Mouse (Mus musculus) liver, embryonic 13.5 days (tissue): ENCODE measurements around the gene Prps1l3. TPM values are rescaled to one million over a fixed set of nuclear protein-coding genes. Genes with fewer than 3 reads are reported as not detected.
"Not testable (repeated sequence)": the region's sequence is repeated elsewhere in the genome, so short reads cannot be mapped to it uniquely, and the experiment has no call there.

ENCODE experiments used
- ATAC-seq: fragments of 200-750 bp; cut with Nextera tagmentation; 2 replicates; pipeline ENCODE4 v1.8.0; 2017; ENCODE audit warnings: low read depth, mild to moderate bottlenecking, moderate number of reproducible peaks, moderate library complexity
- DNase-seq: peaks from one replicate; pipeline ENCODE4 v3.0.0; 2022
- H3K27ac ChIP-seq: fragments of 300-500 bp; sonication (generic); 2 replicates; pipeline ENCODE4 v1.5.1; 2015; ENCODE audit warnings: moderate library complexity, mild to moderate bottlenecking, inconsistent platforms
- H3K27me3 ChIP-seq: fragments of 300-500 bp; sonication (generic); 2 replicates; pipeline ENCODE4 v1.6.1; 2015; ENCODE audit warnings: mild to moderate bottlenecking, inconsistent platforms
- H3K36me3 ChIP-seq: fragments of 300-500 bp; sonication (generic); 2 replicates; pipeline ENCODE4 v1.6.1; 2015; ENCODE audit warnings: mild to moderate bottlenecking, inconsistent platforms
- H3K4me1 ChIP-seq: fragments of 300-500 bp; sonication (generic); replicated peaks from 2 replicates; pipeline ENCODE4 v1.6.1; 2015; ENCODE audit warnings: inconsistent platforms
- H3K4me2 ChIP-seq: fragments of 300-500 bp; sonication (generic); 2 replicates; pipeline ENCODE4 v1.6.1; 2015; ENCODE audit warnings: inconsistent platforms, mild to moderate bottlenecking, moderate library complexity
- H3K4me3 ChIP-seq: fragments of 300-500 bp; sonication (generic); replicated peaks from 2 replicates; pipeline ENCODE4 v1.5.1; 2015; ENCODE audit warnings: mild to moderate bottlenecking, inconsistent platforms
- H3K9ac ChIP-seq: fragments of 300-500 bp; sonication (generic); 2 replicates; pipeline ENCODE4 v1.6.1; 2015; ENCODE audit warnings: mild to moderate bottlenecking, inconsistent platforms
- H3K9me3 ChIP-seq: fragments of 300-500 bp; sonication (generic); replicated peaks from 2 replicates; pipeline ENCODE4 v1.6.1; 2016; ENCODE audit warnings: inconsistent platforms
- WGBS: fragments of 180-500 bp; shearing (Covaris S2); methylation state at CpG from one replicate; pipeline ENCODE4 v1.1.7; 2015; ENCODE audit not compliant: insufficient replicate concordance; 5-methylcytosine and 5-hydroxymethylcytosine counted together
- polyA plus RNA-seq: library from polyadenylated mRNA; unstranded; fragments of >200 nt; fragmentation: Nextera tagmentation; extraction: Ambion mirVana; gene quantifications from 2 replicates; pipeline ENCODE4 v1.2.1, GENCODE M21; 2015

Prps1l3 gene
- polyA plus RNA-seq, 1 experiment from 2014 or later, result 45.9 TPM

DNA sequence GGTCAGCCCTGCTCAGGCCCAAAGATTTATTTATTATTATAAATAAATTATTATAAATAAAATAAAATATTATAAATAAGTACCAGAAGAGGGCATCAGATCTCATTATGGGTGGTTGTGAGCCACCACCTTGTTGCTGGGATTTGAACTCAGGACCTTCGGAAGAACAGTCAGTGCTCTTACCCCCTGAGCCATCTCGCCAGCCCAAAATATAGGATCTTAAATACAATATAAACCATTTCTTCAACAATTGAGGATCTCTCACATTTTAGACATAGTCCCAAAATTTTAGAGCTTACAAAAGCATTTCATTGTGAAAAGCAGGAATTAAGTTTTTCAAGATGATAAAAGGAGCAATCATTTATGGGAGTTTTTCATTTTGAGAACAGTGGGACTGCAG is 30.8 kb upstream of the Prps1l3 start:
- no peak for ATAC-seq
- WGBS, result 87% methylated on average over 2 of the region's 2 CpGs
- no peak for DNase-seq

DNA sequence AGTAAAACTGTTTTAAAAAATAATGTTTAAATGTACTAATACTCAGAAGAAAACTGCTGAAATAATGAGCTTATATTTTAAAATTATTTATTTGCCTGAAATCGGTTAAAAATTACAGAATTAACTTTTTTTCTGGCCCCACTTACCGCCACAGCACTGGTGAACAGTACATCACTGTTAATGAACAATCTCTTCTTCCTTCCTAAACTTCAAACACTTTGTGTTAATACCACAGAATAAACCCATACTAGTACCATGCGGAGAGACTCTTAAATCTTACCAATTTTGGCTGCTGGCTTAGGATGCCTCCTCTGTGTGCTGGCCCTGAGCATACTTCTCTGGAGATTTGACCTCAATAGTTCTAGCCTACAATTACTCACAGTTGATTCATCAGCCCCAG is 28.3 kb upstream of the Prps1l3 start:
- Histone ChIP-seq H3K4me2 (no peak overlapping the region), H3K27me3 (no peaks in the 10 kb centered on the region), H3K9ac (no peak overlapping the region), H3K36me3 (no peaks in the 10 kb centered on the region), H3K9me3 (no peaks in the 10 kb centered on the region), H3K27ac (no peak overlapping the region), H3K4me3 (no peak overlapping the region), H3K4me1 (peaks cover 25% of the 10 kb centered on the region)
- WGBS, result 90% methylated on average over 3 of the region's 3 CpGs
- DNase-seq, result no peak
- no peak for ATAC-seq

More for the DNA sequence above, 30.8 kb upstream of the Prps1l3 start:
- no peaks in the 10 kb centered on the region for H3K9me3 ChIP-seq
- H3K4me3 ChIP-seq, result no peak overlapping the region
- no peak overlapping the region for H3K4me2 ChIP-seq
- no peaks in the 10 kb centered on the region for H3K27me3 ChIP-seq
- H3K27ac ChIP-seq, result no peak overlapping the region
- peaks cover 30% of the 10 kb centered on the region for H3K4me1 ChIP-seq
- H3K36me3 ChIP-seq, result no peaks in the 10 kb centered on the region
- no peak overlapping the region for H3K9ac ChIP-seq

DNA sequence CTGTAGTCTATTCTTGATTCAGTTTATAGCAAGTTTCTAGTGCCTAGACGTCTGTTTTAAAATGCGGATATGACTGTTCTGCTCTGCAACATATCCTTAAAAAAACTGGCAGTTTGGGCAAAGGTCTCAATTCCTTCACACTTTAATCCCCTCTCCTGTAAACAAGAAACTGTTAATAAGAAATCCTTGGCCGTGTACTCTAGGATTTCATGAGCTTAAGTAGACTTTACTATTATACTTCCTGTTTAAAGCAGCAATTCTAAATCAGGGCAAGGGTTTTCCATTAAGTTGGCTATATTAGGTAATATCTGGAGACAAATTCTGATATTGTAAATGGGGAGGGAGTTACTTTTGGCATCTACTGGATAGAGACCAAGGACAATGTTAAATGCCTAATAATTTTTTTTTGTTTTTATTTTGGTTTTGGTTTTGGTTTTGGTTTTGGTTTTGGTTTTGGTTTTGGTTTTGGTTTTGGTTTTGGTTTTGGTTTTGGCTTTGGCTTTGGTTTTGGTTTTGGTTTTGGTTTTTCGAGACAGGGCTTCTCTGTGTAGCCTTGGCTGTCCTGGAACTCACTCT is 25.8 kb upstream of the Prps1l3 start:
- H3K4me2 ChIP-seq, result no peak overlapping the region
- WGBS, result 68% methylated on average over 4 of the region's 4 CpGs
- H3K9ac ChIP-seq, result no peak overlapping the region
- no peak for DNase-seq
- no peaks in the 10 kb centered on the region for H3K9me3 ChIP-seq
- H3K27me3 ChIP-seq, result no peaks in the 10 kb centered on the region
- no peak for ATAC-seq
- H3K27ac ChIP-seq, result no peak overlapping the region
- H3K36me3 ChIP-seq, result no peaks in the 10 kb centered on the region
- H3K4me1 ChIP-seq, result peaks cover 12% of the 10 kb centered on the region
- no peak overlapping the region for H3K4me3 ChIP-seq

DNA sequence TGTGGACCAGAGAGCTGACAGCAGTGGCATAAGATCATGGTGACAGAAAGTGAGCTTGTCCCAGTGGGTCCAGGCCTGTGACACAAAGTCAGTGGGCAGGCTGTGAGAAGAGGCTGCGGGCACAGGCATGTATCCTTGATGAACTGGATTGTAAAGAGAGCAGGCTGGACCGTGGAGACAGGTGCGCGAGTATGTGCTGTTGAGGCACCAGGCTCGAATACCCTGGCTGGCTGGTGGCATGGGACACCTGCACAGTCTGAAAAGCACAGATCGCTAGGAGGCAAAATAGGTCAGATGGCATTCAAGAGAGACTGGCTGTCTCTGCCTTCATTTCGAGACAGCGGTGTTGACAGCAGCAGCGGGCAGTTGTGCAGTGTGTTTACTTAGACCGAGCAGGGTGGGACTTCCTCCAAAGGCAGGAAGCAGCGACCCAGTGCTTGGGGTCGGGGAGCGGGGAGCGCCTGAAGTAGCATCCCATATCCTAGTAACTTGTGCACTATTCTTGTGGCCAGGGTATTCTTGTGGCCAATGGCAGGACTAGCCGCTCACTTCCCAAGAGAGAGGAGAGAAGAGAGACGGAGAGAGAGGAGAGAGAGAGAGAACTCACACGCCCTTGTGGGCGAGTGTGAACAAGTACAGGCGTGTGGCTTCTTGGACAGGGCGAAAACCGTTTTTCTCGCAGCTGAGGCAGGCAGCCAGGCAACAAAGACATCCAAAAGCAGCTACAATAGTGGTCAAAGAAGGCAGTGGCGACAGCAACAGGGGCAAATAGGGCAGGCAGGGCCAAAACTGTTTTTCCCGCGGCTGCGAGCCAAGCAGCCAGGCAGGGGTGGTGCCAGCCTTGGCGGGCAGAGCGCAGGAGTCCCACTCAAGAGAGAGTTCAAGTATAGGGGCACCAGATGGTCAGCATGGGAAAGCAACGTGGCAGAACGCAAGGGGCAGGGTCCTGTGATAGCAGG is 18.6 kb upstream of the Prps1l3 start:
- H3K4me2 ChIP-seq, result peak overlapping the region; percentile 89
- 6% methylated on average over 30 of the region's 30 CpGs for WGBS

DNA sequence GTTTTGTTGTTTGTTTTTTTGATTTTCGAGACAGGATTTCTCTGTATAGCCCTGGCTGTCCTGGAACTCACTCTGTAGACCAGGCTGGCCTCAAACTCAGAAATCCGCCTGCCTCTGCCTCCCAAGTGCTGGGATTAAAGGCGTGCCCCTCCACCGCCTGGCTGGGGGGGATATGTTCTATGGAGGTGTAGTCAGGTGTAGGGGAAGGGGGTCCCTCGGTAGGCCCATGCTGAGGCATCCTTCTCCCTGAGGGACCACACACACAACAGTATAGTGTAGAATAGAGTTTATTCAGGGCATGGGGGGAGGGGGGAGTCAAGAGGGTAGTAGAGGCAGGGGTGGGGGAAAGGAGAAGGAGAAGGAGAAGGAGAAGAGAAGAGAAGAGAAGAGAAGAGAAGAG is 17.7 kb upstream of the Prps1l3 start:
- ATAC-seq, result not testable (repeated sequence)

More for the DNA sequence above, 18.6 kb upstream of the Prps1l3 start:
- Histone ChIP-seq H3K27me3 (no peaks in the 10 kb centered on the region), H3K4me3 (peak overlapping the region; percentile 68), H3K9ac (peak overlapping the region; percentile 80), H3K9me3 (no peaks in the 10 kb centered on the region), H3K27ac (peak overlapping the region; percentile 59; the same call in 1 of the 2 replicates), H3K4me1 (peaks cover 19% of the 10 kb centered on the region), H3K36me3 (no peaks in the 10 kb centered on the region)
- ATAC-seq, result peak; percentile 85
- peak; percentile 29 for DNase-seq

DNA sequence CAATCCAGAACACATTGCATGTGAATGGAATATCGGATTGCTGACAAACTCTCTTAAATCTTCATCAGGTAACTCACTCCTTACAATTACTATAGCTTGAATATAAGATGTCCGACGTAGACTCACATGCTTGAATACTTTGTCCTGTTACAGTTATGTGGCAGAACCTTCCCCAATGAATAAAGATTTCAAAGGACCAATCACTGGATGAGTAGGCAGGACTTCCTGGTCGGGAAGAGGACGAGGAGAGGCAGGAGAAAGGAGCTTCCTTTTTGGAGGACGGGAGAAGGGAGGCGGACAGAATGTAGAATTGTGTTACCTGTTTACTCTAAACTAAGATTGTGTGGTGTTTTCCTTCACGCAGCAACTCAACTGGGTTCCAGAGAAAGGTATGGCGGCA is 3.8 kb upstream of the Prps1l3 start:
- Histone ChIP-seq H3K36me3 (no peaks in the 10 kb centered on the region), H3K4me1 (peaks cover 16% of the 10 kb centered on the region), H3K9ac (no peak overlapping the region), H3K27me3 (no peaks in the 10 kb centered on the region), H3K4me2 (no peak overlapping the region), H3K9me3 (no peaks in the 10 kb centered on the region), H3K27ac (no peak overlapping the region), H3K4me3 (no peak overlapping the region)
- 79% methylated on average over 9 of the region's 9 CpGs for WGBS
- ATAC-seq (no peak), DNase-seq (no peak)

More for the DNA sequence above, 17.7 kb upstream of the Prps1l3 start:
- not testable (repeated sequence) for H3K4me2 ChIP-seq, H3K9ac ChIP-seq, H3K27ac ChIP-seq, H3K9me3 ChIP-seq, H3K36me3 ChIP-seq, H3K4me3 ChIP-seq, DNase-seq, H3K27me3 ChIP-seq
- 60% methylated on average over 5 of the region's 5 CpGs for WGBS
- H3K4me1 ChIP-seq, result peaks cover 19% of the 10 kb centered on the region

DNA sequence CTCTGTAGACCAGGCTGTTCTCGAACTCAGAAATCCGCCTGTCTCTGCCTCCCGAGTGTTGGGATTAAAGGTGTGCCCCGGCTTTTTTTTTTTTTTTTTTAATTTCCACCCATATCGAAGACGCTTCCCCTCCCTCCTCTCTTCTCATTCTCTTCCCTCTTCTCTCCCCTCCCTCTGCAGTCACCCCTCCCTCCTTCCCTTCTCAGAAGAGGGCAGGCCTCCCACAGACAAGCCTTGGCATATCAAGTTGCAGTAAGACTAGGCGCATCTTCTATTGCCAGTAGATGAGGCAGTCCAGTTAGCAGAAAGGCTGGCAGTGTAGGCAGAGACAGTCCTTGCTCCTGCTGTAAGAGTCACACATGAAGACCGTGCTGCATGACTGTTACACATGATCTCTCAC is 2.4 kb upstream of the Prps1l3 start:
- Histone ChIP-seq H3K4me1 (peaks cover 24% of the 10 kb centered on the region), H3K9ac (no peak overlapping the region), H3K27ac (no peak overlapping the region; the same call in 1 of the 2 replicates), H3K4me2 (no peak overlapping the region), H3K27me3 (no peaks in the 10 kb centered on the region), H3K9me3 (no peaks in the 10 kb centered on the region), H3K36me3 (no peaks in the 10 kb centered on the region), H3K4me3 (no peak overlapping the region)
- no peak for DNase-seq
- no peak for ATAC-seq
- 60% methylated on average over 8 of the region's 8 CpGs for WGBS

DNA sequence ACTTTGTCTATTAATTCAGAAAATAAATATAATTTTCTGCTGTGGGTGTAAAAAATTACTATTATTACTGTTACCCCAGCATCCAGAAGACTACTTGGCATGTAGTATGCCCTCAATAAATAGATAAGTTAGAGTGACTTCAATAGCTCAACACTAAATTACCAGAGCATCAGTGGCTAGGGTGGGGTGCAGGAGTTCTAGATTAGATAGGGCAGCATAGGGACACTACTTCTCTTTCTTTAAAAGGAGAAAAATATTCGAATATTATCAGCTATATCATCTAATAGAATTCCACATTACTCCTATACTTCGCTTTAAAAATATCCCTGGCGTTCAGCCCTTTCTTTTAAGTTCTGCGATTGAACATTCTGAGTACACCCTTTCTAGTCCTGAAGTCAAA is 509 bp upstream of the Prps1l3 start:
- WGBS, result 15% methylated on average over 4 of the region's 4 CpGs
- H3K27me3 ChIP-seq, result no peaks in the 10 kb centered on the region
- peak overlapping the region; percentile 89 for H3K4me3 ChIP-seq
- peak overlapping the region; percentile 90 for H3K27ac ChIP-seq
- no peak for DNase-seq
- H3K9me3 ChIP-seq, result no peaks in the 10 kb centered on the region
- peaks cover 3% of the 10 kb centered on the region; the same call in 1 of the 2 replicates for H3K36me3 ChIP-seq
- H3K4me1 ChIP-seq, result peaks cover 31% of the 10 kb centered on the region
- H3K4me2 ChIP-seq, result peak overlapping the region; percentile 83
- ATAC-seq, result peak; percentile 35
- peak overlapping the region; percentile 93 for H3K9ac ChIP-seq

DNA sequence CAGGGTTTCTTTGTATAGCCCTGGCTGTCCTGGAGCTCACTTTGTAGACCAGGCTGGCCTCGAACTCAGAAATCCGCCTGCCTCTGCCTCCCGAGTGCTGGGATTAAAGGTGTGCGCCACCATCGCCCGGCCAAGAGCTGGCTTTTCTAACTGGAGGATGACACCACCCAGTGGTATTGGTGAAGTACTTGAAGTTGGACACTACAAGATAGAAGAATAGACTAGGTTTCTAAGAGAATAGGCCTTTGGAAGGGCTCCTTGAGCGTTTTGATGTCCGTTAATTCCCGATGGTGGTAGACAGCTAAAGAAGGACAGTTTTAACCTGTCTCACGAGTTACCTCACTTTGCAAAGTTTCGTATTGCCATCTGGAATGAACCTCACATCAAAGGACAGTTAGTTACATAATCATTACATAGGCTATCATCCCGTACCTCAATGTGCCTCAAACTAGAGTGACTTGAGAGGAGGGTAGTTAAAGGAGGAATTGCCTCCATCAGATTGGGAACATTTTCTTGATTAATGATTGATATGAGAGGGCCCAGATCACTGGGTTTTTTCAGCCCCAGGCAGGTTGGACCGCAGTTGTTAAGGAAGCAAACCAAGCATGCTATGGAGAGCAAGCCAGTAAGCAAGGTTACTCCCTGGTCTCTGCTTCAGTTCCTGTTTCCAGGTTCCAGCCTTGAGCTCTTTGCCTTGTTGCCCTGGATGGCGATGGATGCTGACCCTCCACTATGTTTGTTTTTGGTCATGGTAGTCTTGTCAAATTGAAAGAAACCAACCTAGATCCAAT is 1.1 kb downstream of the Prps1l3 start:
- Histone ChIP-seq H3K9ac (peak overlapping the region; percentile 93), H3K27me3 (no peaks in the 10 kb centered on the region), H3K9me3 (no peaks in the 10 kb centered on the region), H3K4me3 (peak overlapping the region; percentile 89), H3K4me1 (peaks cover 38% of the 10 kb centered on the region), H3K27ac (peak overlapping the region; percentile 92), H3K36me3 (peaks cover 13% of the 10 kb centered on the region; the same call in 1 of the 2 replicates), H3K4me2 (peak overlapping the region; percentile 83)
- DNase-seq (peak; percentile 62), ATAC-seq (no peak)
- 28% methylated on average over 14 of the region's 14 CpGs for WGBS

DNA sequence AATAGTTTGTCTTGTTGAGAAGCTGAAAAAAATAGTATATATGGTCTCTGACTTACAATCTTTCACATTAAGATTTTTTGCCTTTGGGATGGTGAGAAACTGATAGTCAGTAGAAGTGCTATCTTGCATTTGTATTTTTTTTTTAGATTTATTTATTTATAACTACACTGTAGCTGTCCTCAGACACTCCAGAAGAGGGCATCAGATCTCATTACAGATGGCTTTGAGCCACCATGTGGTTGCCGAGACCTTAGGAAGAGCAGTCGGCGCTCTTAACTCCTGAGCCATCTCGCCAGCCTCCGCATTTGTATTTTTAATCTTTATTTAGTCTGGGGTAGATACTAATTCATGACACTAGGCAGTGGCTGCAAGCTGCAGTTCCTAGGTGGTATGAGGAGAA is 3.2 kb downstream of the Prps1l3 start:
- peaks cover 38% of the 10 kb centered on the region for H3K4me1 ChIP-seq
- H3K27me3 ChIP-seq, result no peaks in the 10 kb centered on the region
- ATAC-seq, result no peak
- H3K36me3 ChIP-seq, result peaks cover 21% of the 10 kb centered on the region
- DNase-seq, result no peak
- no peak overlapping the region for H3K9ac ChIP-seq
- no peak overlapping the region; the same call in 1 of the 2 replicates for H3K4me3 ChIP-seq
- H3K4me2 ChIP-seq, result peak overlapping the region; percentile 30
- 40% methylated on average over 5 of the region's 5 CpGs for WGBS
- H3K9me3 ChIP-seq, result no peaks in the 10 kb centered on the region
- no peak overlapping the region for H3K27ac ChIP-seq
